Mouse (Mus musculus) erythroblast, embryonic 14.5 days (primary cell): Measurements from ENCODE around the gene Myof.

Experiments
- GATA1 ChIP-seq: IDR thresholded peaks from 2 replicates; pipeline ENCODE4 v1.6.1; 2012; ENCODE audit warnings: low read length, inconsistent platforms, mixed read lengths
- TAL1 ChIP-seq: IDR thresholded peaks from 3 replicates; pipeline ENCODE4 v1.6.1; 2012; ENCODE audit warnings: low read length, inconsistent platforms, mixed read lengths

- TF ChIP-seq GATA1 = no peak
- no peak for TF ChIP-seq TAL1
Measured at GRCm38 (mm10) chr19:37939203-37939602, 104.2 kb downstream of the Myof start.
